ENCODE assay signal across 8 mouse cellular contexts in the genomic region with DNA sequence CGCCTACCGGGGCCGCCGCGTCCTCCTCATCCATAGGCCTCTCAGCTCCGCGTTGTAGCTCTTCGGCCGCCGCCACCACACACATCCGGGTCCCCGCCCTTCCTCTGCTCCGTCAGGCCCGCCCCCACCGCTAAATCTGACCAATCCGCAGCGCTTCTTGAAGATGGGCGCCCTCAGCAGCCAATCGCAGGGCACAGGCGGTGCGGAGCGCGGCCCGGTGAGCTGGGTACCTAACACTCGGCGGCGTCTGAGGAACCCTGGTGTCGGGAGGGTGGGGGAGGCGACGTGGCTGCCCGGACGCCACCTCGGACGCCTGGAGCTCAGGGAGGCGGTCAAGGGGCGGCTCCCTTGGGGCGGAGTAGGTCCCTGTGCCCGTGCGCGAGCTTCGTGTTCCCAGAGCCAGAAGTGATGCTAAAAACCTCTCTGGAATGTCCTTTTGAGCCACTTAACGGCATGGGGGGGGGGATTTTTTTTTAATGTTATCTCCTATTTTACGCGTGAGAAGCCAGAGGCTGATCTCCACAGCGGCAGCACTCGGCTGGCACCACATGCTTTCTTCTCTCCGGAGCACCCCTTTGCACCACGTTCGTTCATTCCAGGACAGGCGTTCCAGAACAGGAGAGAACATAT. TPM values are rescaled to one million over a fixed set of nuclear protein-coding genes. Genes with fewer than 3 reads are reported as not detected.
DNase-seq lines count a peak whose midpoint lies in the region; ATAC-seq and TF ChIP-seq lines count a peak whose summit lies in the region.

TSS of gene Spryd3 (minus strand) at position 106 of the 630 bp plus-strand sequence.

- H3K9ac ChIP-seq in MEL (ENCODE audit: control insufficient read depth, low read depth, low read length, poor library complexity, severe bottlenecking): peak within 1 kb of the TSS; percentile 88
- peak within 1 kb of the TSS; percentile 93 for H3K9ac ChIP-seq in forebrain, postnatal 0 days
- peak within 1 kb of the TSS; percentile 75 for H3K9ac ChIP-seq in lung, embryonic 15.5 days

- ATAC-seq in forebrain, postnatal 0 days: peak; percentile 100
- ATAC-seq in lung, embryonic 15.5 days (ENCODE audit: borderline replicate concordance, extremely low read depth, low FRiP score, low TSS enrichment): peak; percentile 99

- peak; percentile 16 to 33; a peak in 1 of 4 replicates for TF ChIP-seq EP300 in MEL (IDR thresholded peaks at IDR 0.05; ENCODE audit: low read depth in 1 of 2, low read length in 2 of 2)

- under 1% methylated on average over 50 of the region's 50 CpGs for WGBS in cerebellum, adult 2 months
- WGBS in forebrain, postnatal 0 days: under 1% methylated on average over 49 of the region's 50 CpGs
- WGBS in lung, embryonic 15.5 days: under 1% methylated on average over 48 of the region's 50 CpGs

- H3K4me3 ChIP-seq in MEL (ENCODE audit: control insufficient read depth in 1 of 2, insufficient read depth in 1 of 2, low read depth in 2 of 2, low read length in 2 of 2): peak within 1 kb of the TSS; percentile 93 to 97
- H3K4me3 ChIP-seq in cerebellum, adult 2 months (replicated peaks; ENCODE audit: insufficient read depth, low read depth, low read length): peak within 1 kb of the TSS; percentile 90
- peak within 1 kb of the TSS; percentile 91 for H3K4me3 ChIP-seq in forebrain, postnatal 0 days (ENCODE audit: low read depth, low read length)
- H3K4me3 ChIP-seq in lung, embryonic 15.5 days: peak within 1 kb of the TSS; percentile 93

- H3K36me3 ChIP-seq in MEL (ENCODE audit: control insufficient read depth in 1 of 2, insufficient read depth in 2 of 2, low read length in 2 of 2): peaks cover 3 to 16% of the 10 kb centered on the region in 2 experiments
- peaks cover 16% of the 10 kb centered on the region for H3K36me3 ChIP-seq in forebrain, postnatal 0 days (ENCODE audit: insufficient read depth)
- H3K36me3 ChIP-seq in lung, embryonic 15.5 days: peaks cover 13% of the 10 kb centered on the region

- peak within 1 kb of the TSS; percentile 40 for H3K27ac ChIP-seq in MEL (ENCODE audit: control insufficient read depth, low read depth, low read length)
- H3K27ac ChIP-seq in cerebellum, adult 2 months (ENCODE audit: insufficient read depth, low read length): peak within 1 kb of the TSS; percentile 87
- H3K27ac ChIP-seq in forebrain, postnatal 0 days (ENCODE audit: low read depth, low read length): peak within 1 kb of the TSS; percentile 87
- H3K27ac ChIP-seq in lung, embryonic 15.5 days: peak within 1 kb of the TSS; percentile 77

- peaks cover 9 to 12% of the 10 kb centered on the region in 2 experiments for H3K4me1 ChIP-seq in MEL (ENCODE audit: control insufficient read depth in 1 of 2, insufficient read depth in 2 of 2, low read length in 2 of 2)
- peaks cover 2% of the 10 kb centered on the region; the same call in 1 of the 2 replicates for H3K4me1 ChIP-seq in cerebellum, adult 2 months (ENCODE audit: control insufficient read depth, insufficient read depth, low read length)
- peaks cover 4% of the 10 kb centered on the region; the same call in 1 of the 2 replicates for H3K4me1 ChIP-seq in forebrain, postnatal 0 days (ENCODE audit: insufficient read depth)
- peaks cover 19% of the 10 kb centered on the region for H3K4me1 ChIP-seq in lung, embryonic 15.5 days

- TF ChIP-seq CTCF in MEL (IDR thresholded peaks at IDR 0.05 in 2 of 3, conservative IDR thresholded peaks at IDR 0.05 in 1 of 3; ENCODE audit: control insufficient read depth in 1 of 3, insufficient read depth in 1 of 3, low read depth in 2 of 3, low read length in 3 of 3, poor library complexity in 1 of 3, severe bottlenecking in 1 of 3): no peak
- TF ChIP-seq CTCF in cerebellum, adult 2 months (IDR thresholded peaks at IDR 0.05; ENCODE audit: borderline replicate concordance, insufficient read depth, low read depth, low read length): no peak
- no peak for TF ChIP-seq CTCF in forebrain, postnatal 0 days (IDR thresholded peaks at IDR 0.05; ENCODE audit: low read depth)

- TF ChIP-seq POLR2A in MEL (IDR thresholded peaks at IDR 0.05; ENCODE audit: control insufficient read depth in 1 of 2, insufficient read depth in 1 of 2, low read depth in 1 of 2, low read length in 2 of 2, poor library complexity in 1 of 2): peak; percentile 75 to 86
- TF ChIP-seq POLR2A in cerebellum, adult 2 months (IDR thresholded peaks at IDR 0.05; ENCODE audit: borderline replicate concordance, insufficient read depth, low read length): peak; percentile 64

- H3K27me3 ChIP-seq in MEL (ENCODE audit: control insufficient read depth in 1 of 2, insufficient read depth in 2 of 2, low read length in 2 of 2): no peaks in the 10 kb centered on the region
- no peaks in the 10 kb centered on the region for H3K27me3 ChIP-seq in cerebellum, adult 2 months (ENCODE audit: control insufficient read depth, insufficient read depth, low read length)
- no peaks in the 10 kb centered on the region for H3K27me3 ChIP-seq in forebrain, postnatal 0 days (ENCODE audit: insufficient read depth, low read length)
- H3K27me3 ChIP-seq in lung, embryonic 15.5 days: no peaks in the 10 kb centered on the region

- peaks cover 12% of the 10 kb centered on the region for H3K79me2 ChIP-seq in MEL (ENCODE audit: control insufficient read depth, insufficient read depth, low read length, poor library complexity)

- peak within 1 kb of the TSS; percentile 67 for H3K4me2 ChIP-seq in forebrain, postnatal 0 days (ENCODE audit: low read depth)
- H3K4me2 ChIP-seq in lung, embryonic 15.5 days: peak within 1 kb of the TSS; percentile 85

- TF ChIP-seq RAD21 in MEL (IDR thresholded peaks at IDR 0.05; ENCODE audit: low read depth, low read length): no peak

- peak; percentile 99 for DNase-seq in MEL (ENCODE audit: low read depth, low spot score)
- DNase-seq in cerebellum, adult 2 months: peak; percentile 98 to 100
- peak; percentile 98 for DNase-seq in forebrain, postnatal 0 days
- DNase-seq in heart, postnatal 4 days: peak; percentile 98
- peak; percentile 94 to 99 for DNase-seq in layer of hippocampus, adult 8-10 months (ENCODE audit: low spot score in 2 of 2)
- peak; percentile 95 for DNase-seq in ovary, adult 18-20 months (ENCODE audit: low spot score)
- peak; percentile 97 for DNase-seq in thymus, postnatal 0 days (ENCODE audit: low spot score)

- no peaks in the 10 kb centered on the region for H3K9me3 ChIP-seq in MEL (replicated peaks; ENCODE audit: insufficient read depth, low read length)
- H3K9me3 ChIP-seq in forebrain, postnatal 0 days (ENCODE audit: low read length): no peaks in the 10 kb centered on the region
- no peaks in the 10 kb centered on the region for H3K9me3 ChIP-seq in lung, embryonic 15.5 days

TF ChIP-seq in MEL, 35 proteins besides CTCF, POLR2A, EP300 and RAD21 (continues in another document):
- TF ChIP-seq UBTF (IDR thresholded peaks at IDR 0.05; ENCODE audit: borderline replicate concordance, insufficient read depth, low read depth, low read length): 0 out of 2 replicates have a peak, but pooled peaks have one; percentile 84
- TF ChIP-seq TCF12 (IDR thresholded peaks at IDR 0.05; ENCODE audit: low read depth, low read length): 0 out of 2 replicates have a peak, but pooled peaks have one; percentile 25
- peak; percentile 59; the same call in 1 of the 2 replicates for TF ChIP-seq POLR2AphosphoS2 (IDR thresholded peaks at IDR 0.05; ENCODE audit: low read length)
- no peak; the same call in 1 of the 2 replicates for TF ChIP-seq KAT2A (conservative IDR thresholded peaks at IDR 0.05; ENCODE audit: low read depth, low read length)
- 0 out of 2 replicates have a peak, but pooled peaks have one; percentile 39 for TF ChIP-seq TBP (IDR thresholded peaks at IDR 0.05; ENCODE audit: low read depth, low read length)
- peak; percentile 62 for TF ChIP-seq BHLHE40 (IDR thresholded peaks at IDR 0.05; ENCODE audit: borderline replicate concordance, low read depth, low read length)
- peak; percentile 87 for TF ChIP-seq MXI1 (IDR thresholded peaks at IDR 0.05; ENCODE audit: low read depth, low read length)
- peak; percentile 93 for TF ChIP-seq ELF1 (IDR thresholded peaks at IDR 0.05; ENCODE audit: low read depth, low read length)
- peak; percentile 46; the same call in 1 of the 2 replicates for TF ChIP-seq NRF1 (IDR thresholded peaks at IDR 0.05; ENCODE audit: insufficient read depth, low read depth, low read length, poor library complexity, severe bottlenecking)
- peak; percentile 90 for TF ChIP-seq CHD2 (IDR thresholded peaks at IDR 0.05; ENCODE audit: low read length)
- TF ChIP-seq ZMIZ1 (IDR thresholded peaks at IDR 0.05; ENCODE audit: low read depth, low read length): peak; percentile 49
- no peak for TF ChIP-seq GABPA (IDR thresholded peaks at IDR 0.05; ENCODE audit: low read depth, low read length)
- TF ChIP-seq MAFK (IDR thresholded peaks at IDR 0.05; ENCODE audit: borderline replicate concordance, low read depth, low read length): no peak
- peak; percentile 86 for TF ChIP-seq ZNF384 (IDR thresholded peaks at IDR 0.05; ENCODE audit: low read depth, low read length)
- peak; percentile 94 for TF ChIP-seq MAZ (IDR thresholded peaks at IDR 0.05; ENCODE audit: low read depth, low read length)
- peak; percentile 40; the same call in 1 of the 2 replicates for TF ChIP-seq RCOR1 (IDR thresholded peaks at IDR 0.05; ENCODE audit: low read depth, low read length)
- TF ChIP-seq MAX (IDR thresholded peaks at IDR 0.05; ENCODE audit: low read length): peak; percentile 65
- TF ChIP-seq USF1 (IDR thresholded peaks at IDR 0.05; ENCODE audit: low read depth, low read length): 0 out of 2 replicates have a peak, but pooled peaks have one; percentile 10
- no peak for TF ChIP-seq ZKSCAN1 (IDR thresholded peaks at IDR 0.05; ENCODE audit: low read depth, low read length)
- TF ChIP-seq MYC (IDR thresholded peaks at IDR 0.05; ENCODE audit: low read depth, low read length): peak; percentile 81; the same call in 1 of the 2 replicates
- no peak for TF ChIP-seq ETS1 (IDR thresholded peaks at IDR 0.05; ENCODE audit: low read depth, low read length)
- TF ChIP-seq E2F4 (IDR thresholded peaks at IDR 0.05; ENCODE audit: borderline replicate concordance, low read depth, low read length): no peak; the same call in 1 of the 2 replicates

RNA-seq across cellular contexts. Expression of gene Spryd3, which starts in this region (rescaled TPM):
- 26.5 and 29.3 TPM in 2 replicates for total RNA-seq in MEL (2012; rRNA removed)
- polyA plus RNA-seq in MEL (2012; ENCODE audit: insufficient read depth in 1 of 2, insufficient read length in 2 of 2, low read depth in 1 of 2, low replicate concordance in 2 of 2, missing spikeins in 1 of 2): 10 to 100 TPM in 1 of 2 experiments, not detected in 1; 35.4 TPM
- 159 and 161 TPM in 2 replicates for polyA plus RNA-seq in cerebellum, adult 2 months (2012; rRNA removed)
- 90.6 and 110 TPM in 2 replicates for total RNA-seq in forebrain, postnatal 0 days (2014; rRNA removed)
- 76.5 and 95.6 TPM in 2 replicates for polyA plus RNA-seq in forebrain, postnatal 0 days (2015; fragmentation: Nextera tagmentation; extraction: Ambion mirVana)
- total RNA-seq in heart, postnatal 4 days (2021): 10 to 100 TPM; 19.9 to 22.6 TPM
- total RNA-seq in layer of hippocampus, adult 8-10 months (2022): 100 to 1,000 TPM; 144 to 152 (median 146) TPM
- polyA plus RNA-seq in lung, embryonic 15.5 days (2015; fragmentation: Nextera tagmentation; extraction: Ambion mirVana): 18.8 and 20.5 TPM in 2 replicates
- 19.1 and 19.9 TPM in 2 replicates for polyA plus RNA-seq in thymus, postnatal 0 days (2015; fragmentation: Nextera tagmentation; extraction: Ambion mirVana)

Comparison
In these comparisons a context has a peak if more than half of its experiments do, and no peak if none do; other contexts are left out.
1. Peak in every context shown above with its lines: DNase-seq, ATAC-seq, H3K4me3 ChIP-seq and H3K27ac ChIP-seq.